Mouse (Mus musculus): ENCODE results near the gene Crlf1. TPM values are rescaled to one million over a fixed set of nuclear protein-coding genes. Genes with fewer than 3 reads are reported as not detected.

Crlf1 gene
- total RNA-seq, 2 experiments from 2014 or later: 2.3 TPM; not detected in 1

- ATAC-seq (replicated peaks; ENCODE audit: low FRiP score, low TSS enrichment, poor library complexity, severe bottlenecking): peak; percentile 78
Observed at GRCm38 (mm10) chr8:70539077-70539813, 46.3 kb downstream of the Crlf1 start, which contains the start of gene Ell. Gene Ell, plus strand, starts transcription at chr8:70539457.

GRCm38 (mm10) chr8:70540013-70540506, 47.1 kb downstream of the Crlf1 start:
- ATAC-seq (replicated peaks; ENCODE audit: low FRiP score, low TSS enrichment, poor library complexity, severe bottlenecking): no peak

GRCm38 (mm10) chr8:70540507-70541071, 47.6 kb downstream of the Crlf1 start:
- no peak for ATAC-seq (replicated peaks; ENCODE audit: low FRiP score, low TSS enrichment, poor library complexity, severe bottlenecking)

GRCm38 (mm10) chr8:70541081-70541480, 48.1 kb downstream of the Crlf1 start:
- no peak for ATAC-seq (replicated peaks; ENCODE audit: low FRiP score, low TSS enrichment, poor library complexity, severe bottlenecking)

- 0 out of 2 replicates have a peak, but pooled peaks have one; percentile 17 for ATAC-seq (replicated peaks; ENCODE audit: low FRiP score, low TSS enrichment, poor library complexity, severe bottlenecking)
Observed at GRCm38 (mm10) chr8:70544200-70544687, 51.3 kb downstream of the Crlf1 start.

GRCm38 (mm10) chr8:70546412-70546811, 53.5 kb downstream of the Crlf1 start:
- ATAC-seq (replicated peaks; ENCODE audit: low FRiP score, low TSS enrichment, poor library complexity, severe bottlenecking): no peak

GRCm38 (mm10) chr8:70547762-70548161, 54.8 kb downstream of the Crlf1 start:
- ATAC-seq (replicated peaks; ENCODE audit: low FRiP score, low TSS enrichment, poor library complexity, severe bottlenecking): no peak

GRCm38 (mm10) chr8:70549412-70550184, 56.6 kb downstream of the Crlf1 start:
- ATAC-seq (replicated peaks; ENCODE audit: low FRiP score, low TSS enrichment, poor library complexity, severe bottlenecking): no peak

- ATAC-seq (replicated peaks; ENCODE audit: low FRiP score, low TSS enrichment, poor library complexity, severe bottlenecking): no peak
Observed at GRCm38 (mm10) chr8:70551558-70552161, 58.7 kb downstream of the Crlf1 start.

- ATAC-seq (replicated peaks; ENCODE audit: low FRiP score, low TSS enrichment, poor library complexity, severe bottlenecking): peak; percentile 63
Observed at GRCm38 (mm10) chr8:70552836-70553235, 59.9 kb downstream of the Crlf1 start.

Other genes starting within 250 kb of the Crlf1 start
- gene Homer3, start 210.3 kb upstream of the Crlf1 start, total RNA-seq (2014; fragmentation: Nextera tagmentation): 5.5 and 9.6 TPM in 2 replicates
- 0.56 and 8.0 TPM in 2 replicates for gene Homer3, start 210.3 kb upstream of the Crlf1 start, total RNA-seq (2017)
- 50.3 and 54.2 TPM in 2 replicates for gene Ddx49, start 190.7 kb upstream of the Crlf1 start, total RNA-seq (2014; fragmentation: Nextera tagmentation)
- gene Ddx49, start 190.7 kb upstream of the Crlf1 start, total RNA-seq (2017): 116 and 154 TPM in 2 replicates
- gene Cope, start 190.6 kb upstream of the Crlf1 start, total RNA-seq (2014; fragmentation: Nextera tagmentation): 127 and 153 TPM in 2 replicates
- 56.3 and 64.1 TPM in 2 replicates for gene Cope, start 190.6 kb upstream of the Crlf1 start, total RNA-seq (2017)
- gene Cers1, start 177.4 kb upstream of the Crlf1 start, total RNA-seq (2014; fragmentation: Nextera tagmentation): not detected in 2 replicates
- not detected in 2 replicates for gene Cers1, start 177.4 kb upstream of the Crlf1 start, total RNA-seq (2017)
- gene Gdf1, start 163.3 kb upstream of the Crlf1 start, total RNA-seq (2014; fragmentation: Nextera tagmentation): not detected in 2 replicates
- gene Gdf1, start 163.3 kb upstream of the Crlf1 start, total RNA-seq (2017): not detected in 2 replicates
- 44.1 and 46.9 TPM in 2 replicates for gene Upf1, start 139.9 kb upstream of the Crlf1 start, total RNA-seq (2014; fragmentation: Nextera tagmentation)
- 26.7 and 46.7 TPM in 2 replicates for gene Upf1, start 139.9 kb upstream of the Crlf1 start, total RNA-seq (2017)
- gene Comp, start 119.6 kb upstream of the Crlf1 start, total RNA-seq (2014; fragmentation: Nextera tagmentation): 0.15 and 1.2 TPM in 2 replicates
- 2.3 TPM in 1 of 2 replicates, not detected in the other for gene Comp, start 119.6 kb upstream of the Crlf1 start, total RNA-seq (2017)
- gene Crtc1, start 53.6 kb upstream of the Crlf1 start, total RNA-seq (2014; fragmentation: Nextera tagmentation): 15.6 and 21.7 TPM in 2 replicates
- gene Crtc1, start 53.6 kb upstream of the Crlf1 start, total RNA-seq (2017): 1.1 and 1.3 TPM in 2 replicates
- gene Klhl26, start 16.2 kb upstream of the Crlf1 start, total RNA-seq (2014; fragmentation: Nextera tagmentation): 8.4 and 9.5 TPM in 2 replicates
- 6.0 and 8.2 TPM in 2 replicates for gene Klhl26, start 16.2 kb upstream of the Crlf1 start, total RNA-seq (2017)
- not detected in 2 replicates for gene Tmem59l, start 5.8 kb upstream of the Crlf1 start, total RNA-seq (2014; fragmentation: Nextera tagmentation)
- not detected in 2 replicates for gene Tmem59l, start 5.8 kb upstream of the Crlf1 start, total RNA-seq (2017)
- gene Rex1bd, start 13.6 kb downstream of the Crlf1 start, total RNA-seq (2014; fragmentation: Nextera tagmentation): 53.5 and 57.0 TPM in 2 replicates
- 25.8 and 48.7 TPM in 2 replicates for gene Rex1bd, start 13.6 kb downstream of the Crlf1 start, total RNA-seq (2017)
- 2,751 and 3,393 TPM in 2 replicates for gene Uba52, start 17.6 kb downstream of the Crlf1 start, total RNA-seq (2014; fragmentation: Nextera tagmentation)
- gene Uba52, start 17.6 kb downstream of the Crlf1 start, total RNA-seq (2017): 4,463 and 5,230 TPM in 2 replicates
- gene Fkbp8, start 34.6 kb downstream of the Crlf1 start, total RNA-seq (2014; fragmentation: Nextera tagmentation): 140 and 265 TPM in 2 replicates
- 172 and 176 TPM in 2 replicates for gene Fkbp8, start 34.6 kb downstream of the Crlf1 start, total RNA-seq (2017)
- 78.1 and 81.8 TPM in 2 replicates for gene Kxd1, start 34.8 kb downstream of the Crlf1 start, total RNA-seq (2014; fragmentation: Nextera tagmentation)
- 65.5 and 93.7 TPM in 2 replicates for gene Kxd1, start 34.8 kb downstream of the Crlf1 start, total RNA-seq (2017)
- 14.7 and 22.0 TPM in 2 replicates for gene Ell, start 46.3 kb downstream of the Crlf1 start, total RNA-seq (2014; fragmentation: Nextera tagmentation)
- gene Ell, start 46.3 kb downstream of the Crlf1 start, total RNA-seq (2017): 7.9 and 10.7 TPM in 2 replicates
- gene Isyna1, start 101.2 kb downstream of the Crlf1 start, total RNA-seq (2014; fragmentation: Nextera tagmentation): 74.1 and 91.0 TPM in 2 replicates
- 36.5 and 51.5 TPM in 2 replicates for gene Isyna1, start 101.2 kb downstream of the Crlf1 start, total RNA-seq (2017)
- gene Ssbp4, start 115.7 kb downstream of the Crlf1 start, total RNA-seq (2014; fragmentation: Nextera tagmentation): 39.7 and 83.5 TPM in 2 replicates
- 77.5 and 98.5 TPM in 2 replicates for gene Ssbp4, start 115.7 kb downstream of the Crlf1 start, total RNA-seq (2017)
- gene Lrrc25, start 123.0 kb downstream of the Crlf1 start, total RNA-seq (2014; fragmentation: Nextera tagmentation): 0.37 and 0.69 TPM in 2 replicates
- 0.15 and 0.61 TPM in 2 replicates for gene Lrrc25, start 123.0 kb downstream of the Crlf1 start, total RNA-seq (2017)
- gene Gdf15, start 139.3 kb downstream of the Crlf1 start, total RNA-seq (2014; fragmentation: Nextera tagmentation): not detected in 2 replicates
- not detected in 2 replicates for gene Gdf15, start 139.3 kb downstream of the Crlf1 start, total RNA-seq (2017)
- 6.3 and 8.8 TPM in 2 replicates for gene Pgpep1, start 167.2 kb downstream of the Crlf1 start, total RNA-seq (2014; fragmentation: Nextera tagmentation)
- gene Pgpep1, start 167.2 kb downstream of the Crlf1 start, total RNA-seq (2017): 4.6 and 5.1 TPM in 2 replicates
- 286 and 287 TPM in 2 replicates for gene Lsm4, start 180.1 kb downstream of the Crlf1 start, total RNA-seq (2014; fragmentation: Nextera tagmentation)
- gene Lsm4, start 180.1 kb downstream of the Crlf1 start, total RNA-seq (2017): 240 and 290 TPM in 2 replicates
- gene Jund, start 205.8 kb downstream of the Crlf1 start, total RNA-seq (2014; fragmentation: Nextera tagmentation): 18.8 and 34.4 TPM in 2 replicates
- gene Jund, start 205.8 kb downstream of the Crlf1 start, total RNA-seq (2017): 44.8 and 48.7 TPM in 2 replicates
- not detected in 2 replicates for gene Iqcn, start 210.3 kb downstream of the Crlf1 start, total RNA-seq (2014; fragmentation: Nextera tagmentation)
- not detected in 2 replicates for gene Iqcn, start 210.3 kb downstream of the Crlf1 start, total RNA-seq (2017)
- not detected in 2 replicates for gene Gm3336, start 225.4 kb downstream of the Crlf1 start, total RNA-seq (2014; fragmentation: Nextera tagmentation)
- not detected in 2 replicates for gene Gm3336, start 225.4 kb downstream of the Crlf1 start, total RNA-seq (2017)
- gene Pde4c, start 230.6 kb downstream of the Crlf1 start, total RNA-seq (2014; fragmentation: Nextera tagmentation): 0.28 TPM in 1 of 2 replicates, not detected in the other
- gene Pde4c, start 230.6 kb downstream of the Crlf1 start, total RNA-seq (2017): not detected in 2 replicates